Mouse (Mus musculus) heart, adult 2 months (tissue): ENCODE measurements at regions not wholly inside any gene's neighbourhood (a gene's known extent, or its start where the extent isn't known, plus 50 kb on each side); places are given as distances from the start of the nearest gene placed in this dataset.

Experiments
- DNase-seq, 2 experiments: peaks; one replicate each; pipeline ENCODE4 v3.0.0; 2021
- H3K27ac ChIP-seq: fragments of 200-600 bp; 2 replicates; pipeline ENCODE4 v1.8.1; 2022
- H3K27me3 ChIP-seq: fragments of 200-500 bp; 2 replicates; pipeline ENCODE4 v1.6.1; 2012; ENCODE audit warnings: mild to moderate bottlenecking, low read length, inconsistent platforms, mixed read lengths; ENCODE audit not compliant: control insufficient read depth, insufficient read depth
- H3K36me3 ChIP-seq: fragments of 200-500 bp; 2 replicates; pipeline ENCODE4 v1.6.1; 2012; ENCODE audit warnings: low read length, inconsistent platforms; ENCODE audit not compliant: control insufficient read depth, insufficient read depth
- H3K4me1 ChIP-seq: fragments of 200-500 bp; 2 replicates; pipeline ENCODE4 v1.6.1; 2011; ENCODE audit warnings: low read length; ENCODE audit not compliant: control insufficient read depth, insufficient read depth
- H3K4me3 ChIP-seq: fragments of 200-600 bp; 2 replicates; pipeline ENCODE4 v1.8.1; 2022
- H3K79me2 ChIP-seq: fragments of 200-500 bp; replicated peaks from 2 replicates; pipeline ENCODE4 v1.6.1; 2012; ENCODE audit warnings: mild to moderate bottlenecking, inconsistent platforms, low read length, moderate library complexity, mixed read lengths; ENCODE audit not compliant: control insufficient read depth, insufficient read depth
- H3K9ac ChIP-seq: fragments of 200-500 bp; 2 replicates; pipeline ENCODE4 v1.6.1; 2012; ENCODE audit warnings: low read depth, mild to moderate bottlenecking, control low read depth, inconsistent platforms, low read length, mixed read lengths
- CTCF ChIP-seq: fragments of 200-600 bp; IDR thresholded peaks from 2 replicates; pipeline ENCODE4 v1.8.1; 2022; ENCODE audit warnings: antibody characterized with exemption, mild to moderate bottlenecking, moderate library complexity
- EP300 ChIP-seq: fragments of 200-500 bp; IDR thresholded peaks from 2 replicates; pipeline ENCODE4 v1.6.1; 2011; ENCODE audit warnings: low read depth, low read length, control low read depth; ENCODE audit not compliant: insufficient read depth
- POLR2A ChIP-seq: fragments of 200-500 bp; IDR thresholded peaks from 2 replicates; pipeline ENCODE4 v1.6.1; 2011; ENCODE audit warnings: mild to moderate bottlenecking, low read depth, low read length, control low read depth; ENCODE audit not compliant: insufficient read depth
- WGBS: fragments of 180-500 bp; shearing (Covaris S2); methylation state at CpG from one replicate; pipeline ENCODE4 v1.1.7; 2018; 5-methylcytosine and 5-hydroxymethylcytosine counted together
- intact Hi-C: fragments of 180-260 bp; cut with DNase I; formaldehyde crosslinking; loops from one replicate; pipeline ENCODE4 v1.15.1; 2025

DNA sequence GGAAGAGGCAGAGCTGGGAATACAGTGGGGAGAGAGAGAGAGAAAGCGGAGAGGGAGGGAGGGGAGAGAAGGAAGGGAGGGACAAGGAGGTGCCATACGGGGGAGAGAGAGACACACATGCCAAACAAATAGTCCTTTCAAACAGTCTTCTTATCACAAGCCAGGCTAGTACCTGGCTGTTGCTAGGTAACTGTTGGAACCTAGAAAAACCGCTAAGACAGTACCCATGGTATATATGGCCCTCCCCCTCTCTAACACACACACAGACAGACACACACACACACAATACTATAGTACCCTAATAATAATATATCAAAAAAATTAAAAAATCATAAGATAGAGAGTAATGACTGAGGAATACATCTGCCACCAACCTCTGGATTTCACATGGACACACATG is 117.4 kb upstream of the Med14 start:
- H3K4me1 ChIP-seq: no peaks in the 10 kb centered on the region
- H3K27ac ChIP-seq: no peak overlapping the region
- no peaks in the 10 kb centered on the region for H3K79me2 ChIP-seq
- intact Hi-C loops: loop anchor here (10.0 kb wide), 1 partner anchor 206 kb away; no protein-coding TSS in a partner anchor
- WGBS: 64% methylated on average over 3 of the region's 3 CpGs
- no peak for DNase-seq
- no peak for TF ChIP-seq POLR2A
- no peak for TF ChIP-seq CTCF
- H3K4me3 ChIP-seq: no peak overlapping the region
- H3K36me3 ChIP-seq: no peaks in the 10 kb centered on the region
- no peaks in the 10 kb centered on the region for H3K27me3 ChIP-seq
- no peak overlapping the region for H3K9ac ChIP-seq

DNA sequence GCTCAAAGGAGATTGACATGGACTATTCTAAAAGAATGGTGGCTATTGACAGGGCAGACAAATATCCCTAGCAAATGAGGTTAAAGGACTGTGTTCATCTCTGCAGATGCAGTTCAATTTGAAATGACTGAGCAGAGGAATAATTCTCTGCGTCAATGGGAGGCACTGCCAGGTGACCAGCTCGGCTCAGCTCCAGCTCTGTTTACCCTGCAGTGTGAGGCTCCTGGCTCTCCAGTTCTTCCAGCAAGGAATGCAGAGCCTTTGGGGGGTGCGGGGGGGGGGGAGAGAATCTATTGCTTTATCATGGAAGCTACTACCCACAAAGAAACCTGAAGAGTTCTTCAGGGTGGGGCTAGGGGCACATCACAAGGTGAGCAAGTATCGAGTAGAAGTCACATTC is 115.6 kb upstream of the Med14 start:
- WGBS: 56% methylated on average over 4 of the region's 4 CpGs
- H3K36me3 ChIP-seq: no peaks in the 10 kb centered on the region
- DNase-seq: no peak
- H3K27me3 ChIP-seq: no peaks in the 10 kb centered on the region
- H3K9ac ChIP-seq: no peak overlapping the region
- TF ChIP-seq EP300 (no peak), POLR2A (no peak), CTCF (no peak)
- H3K79me2 ChIP-seq: no peaks in the 10 kb centered on the region
- no peak overlapping the region for H3K27ac ChIP-seq
- intact Hi-C loops: loop anchor here (10.0 kb wide), 1 partner anchor 207 kb away; no protein-coding TSS in a partner anchor
- no peaks in the 10 kb centered on the region for H3K4me1 ChIP-seq
- no peak overlapping the region for H3K4me3 ChIP-seq

DNA sequence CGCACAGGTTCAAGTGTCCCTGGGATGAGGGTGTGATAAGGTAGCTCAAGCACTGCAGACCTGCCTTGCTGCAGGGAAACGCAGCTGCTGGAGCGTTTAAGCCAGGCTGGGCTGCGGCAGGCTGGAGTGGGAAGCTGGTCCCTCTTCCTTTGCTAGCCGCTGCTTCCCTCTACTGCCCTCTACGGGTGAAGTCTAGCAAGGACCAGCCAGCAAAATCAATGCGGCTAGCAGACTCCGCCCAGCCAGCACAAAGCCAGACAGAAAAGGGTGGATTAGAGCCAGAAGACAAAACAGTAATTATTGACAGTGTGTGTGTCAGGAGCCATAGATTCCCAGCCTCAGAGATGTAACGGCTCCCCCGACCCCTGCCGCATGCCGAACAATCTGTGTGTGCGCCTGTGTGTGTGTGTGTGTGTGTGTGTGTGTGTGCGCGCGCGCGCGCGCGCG is 111.8 kb upstream of the Med14 start:
- TF ChIP-seq CTCF (peak; percentile 87), POLR2A (no peak)
- DNase-seq: peak; percentile 76
- H3K36me3 ChIP-seq: no peaks in the 10 kb centered on the region
- no peaks in the 10 kb centered on the region for H3K79me2 ChIP-seq
- H3K9ac ChIP-seq: 0 out of 2 replicates have a peak overlapping the region, but pooled peaks have one; percentile 57
- 40% methylated on average over 22 of the region's 22 CpGs for WGBS
- H3K4me3 ChIP-seq: peak overlapping the region; percentile 26; the same call in 1 of the 2 replicates
- intact Hi-C loops: loop anchor here (10.0 kb wide), 1 partner anchor 211 kb away; no protein-coding TSS in a partner anchor
- H3K4me1 ChIP-seq: no peaks in the 10 kb centered on the region
- H3K27ac ChIP-seq: no peak overlapping the region
- H3K27me3 ChIP-seq: no peaks in the 10 kb centered on the region

DNA sequence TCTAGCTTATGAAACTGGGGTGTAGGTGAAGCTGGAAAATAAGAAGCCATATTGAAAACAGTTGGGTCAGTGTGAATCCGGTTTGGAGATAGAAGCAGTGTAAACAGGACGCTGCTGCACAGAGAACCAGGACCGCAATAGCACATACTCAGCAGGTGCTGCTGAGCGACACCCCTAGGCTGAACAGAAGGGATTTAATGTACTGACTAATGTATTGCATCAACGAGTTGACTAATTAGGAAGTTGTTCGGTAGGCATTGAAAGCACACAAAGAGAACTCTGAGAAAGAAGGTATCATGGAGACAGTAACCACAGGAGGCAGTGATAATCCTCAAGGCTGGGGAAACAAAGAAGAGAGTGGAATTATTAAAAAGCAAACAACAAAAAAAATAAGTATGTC is 111.4 kb upstream of the Med14 start:
- intact Hi-C loops: loop anchor here (10.0 kb wide), 1 partner anchor 212 kb away; no protein-coding TSS in a partner anchor

DNA sequence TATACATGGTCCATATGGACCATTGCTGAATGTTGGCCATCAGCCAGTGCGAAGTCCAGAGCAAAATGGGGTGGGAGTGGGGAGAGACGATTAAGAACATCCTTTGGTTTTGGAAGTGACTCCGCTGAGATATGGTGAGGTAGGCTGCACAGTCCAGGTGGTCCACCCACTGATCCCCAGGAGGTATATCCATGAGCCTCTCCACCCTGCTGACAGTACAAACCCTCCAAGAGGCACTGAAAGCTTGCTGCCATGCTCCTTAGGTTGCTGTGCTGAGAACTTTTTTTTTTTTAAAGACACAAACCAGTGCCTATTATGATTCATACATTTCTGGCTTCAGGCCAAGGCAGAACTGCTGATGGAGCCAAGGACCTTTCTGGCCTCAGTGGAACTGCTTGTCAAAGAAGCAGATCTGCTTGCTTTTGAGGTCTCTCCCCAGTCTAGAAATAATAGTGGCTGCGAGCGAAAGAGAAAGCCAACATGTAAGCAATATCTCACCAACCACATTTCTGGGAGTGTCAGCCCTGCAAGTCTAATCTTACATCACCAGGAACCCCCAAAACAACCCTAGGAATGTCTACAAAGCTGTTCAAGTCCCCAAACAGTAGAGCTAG is 105.1 kb upstream of the Med14 start:
- TF ChIP-seq CTCF (no peak), POLR2A (no peak), EP300 (no peak)
- DNase-seq: no peak
- Histone ChIP-seq H3K27me3 (no peaks in the 10 kb centered on the region), H3K36me3 (no peaks in the 10 kb centered on the region), H3K27ac (no peak overlapping the region), H3K9ac (no peak overlapping the region), H3K79me2 (no peaks in the 10 kb centered on the region), H3K4me1 (no peaks in the 10 kb centered on the region), H3K4me3 (no peak overlapping the region)
- WGBS: 80% methylated on average over 5 of the region's 5 CpGs
- intact Hi-C loops: no loop called here

More for the DNA sequence above, 111.4 kb upstream of the Med14 start:
- Histone ChIP-seq H3K79me2 (no peaks in the 10 kb centered on the region), H3K4me1 (no peaks in the 10 kb centered on the region), H3K27me3 (no peaks in the 10 kb centered on the region), H3K36me3 (no peaks in the 10 kb centered on the region), H3K9ac (no peak overlapping the region), H3K27ac (no peak overlapping the region), H3K4me3 (peak overlapping the region; percentile 26; the same call in 1 of the 2 replicates)
- 49% methylated on average over 6 of the region's 6 CpGs for WGBS
- TF ChIP-seq EP300 (no peak), POLR2A (no peak), CTCF (no peak)
- no peak for DNase-seq

DNA sequence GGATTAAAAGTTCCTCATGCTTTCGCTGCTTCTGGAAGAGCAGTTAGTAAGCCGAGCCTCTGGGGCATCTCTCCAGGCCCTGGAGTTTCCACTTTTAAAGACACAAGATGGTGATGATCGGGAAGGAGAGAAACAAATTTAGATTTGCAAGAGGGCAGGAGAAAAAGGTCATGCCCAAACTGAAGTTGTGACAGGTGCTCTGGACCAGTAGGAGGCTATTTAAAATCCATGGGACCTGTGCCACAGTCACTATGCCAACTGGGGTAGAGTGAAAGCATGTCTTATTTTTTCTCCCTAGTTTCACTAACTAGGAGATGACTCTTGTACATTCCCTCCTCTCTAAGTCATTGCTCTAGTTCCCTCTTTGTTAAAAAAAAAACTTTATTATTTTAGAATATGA is 104.3 kb upstream of the Med14 start:
- WGBS: 81% methylated on average over 3 of the region's 3 CpGs
- DNase-seq: peak in 1 of 2 experiments; percentile 12
- Histone ChIP-seq H3K27me3 (no peaks in the 10 kb centered on the region), H3K4me1 (no peaks in the 10 kb centered on the region), H3K9ac (no peak overlapping the region), H3K4me3 (no peak overlapping the region), H3K79me2 (no peaks in the 10 kb centered on the region), H3K27ac (no peak overlapping the region), H3K36me3 (no peaks in the 10 kb centered on the region)
- TF ChIP-seq CTCF: no peak
- no peak for TF ChIP-seq EP300
- TF ChIP-seq POLR2A: no peak
- intact Hi-C loops: no loop called here
